Mouse (Mus musculus) testis, adult 2 months (tissue): ENCODE data around the gene Thrap3.

Experiments used
- CTCF ChIP-seq: fragments of 200-500 bp; IDR thresholded peaks from 2 replicates; pipeline ENCODE4 v1.5.1; 2012; ENCODE audit warnings: low read depth, mild to moderate bottlenecking, inconsistent platforms, low read length, moderate library complexity; ENCODE audit not compliant: control insufficient read depth, insufficient read depth, insufficient replicate concordance
- POLR2A ChIP-seq: fragments of 200-500 bp; IDR thresholded peaks from 2 replicates; pipeline ENCODE4 v1.6.1; 2012; ENCODE audit warnings: low read depth, mild to moderate bottlenecking, inconsistent platforms, low read length, moderate library complexity; ENCODE audit not compliant: control insufficient read depth

GRCm38 (mm10) chr4:126119051-126119450 lies 83.5 kb downstream of the Thrap3 start:
- TF ChIP-seq POLR2A (no peak), CTCF (no peak)
